Mouse (Mus musculus) right cerebral cortex, adult 18-20 months (tissue): ENCODE measurements around the gene B4galnt3.

Experiments used
- DNase-seq: peaks from one replicate; pipeline ENCODE4 v3.0.0; 2022; ENCODE audit warnings: mixed read lengths

The B4galnt3 gene

GRCm38 (mm10) chr6:120216702-120217101, 77.7 kb downstream of the B4galnt3 start:
- no peak for DNase-seq

DNA sequence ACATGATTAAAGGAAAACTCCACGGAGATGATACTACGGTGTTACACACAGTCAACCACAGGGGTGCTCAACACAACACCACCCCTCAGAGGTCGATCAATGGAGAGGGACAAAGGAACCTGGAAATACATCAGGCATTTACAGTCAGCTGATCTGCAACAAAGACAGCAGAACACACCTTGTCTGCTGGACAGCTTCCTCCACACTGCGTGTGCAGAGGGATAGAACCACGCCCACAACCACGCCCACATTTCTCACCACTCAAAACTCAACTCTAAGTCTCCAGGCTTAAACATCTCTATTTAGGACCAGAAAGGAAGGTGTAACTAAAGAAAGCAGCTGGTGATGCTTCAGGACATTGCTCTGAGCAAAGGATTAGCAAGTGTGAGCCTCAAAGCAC, 82.8 kb downstream of the B4galnt3 start:
- DNase-seq = no peak

DNA sequence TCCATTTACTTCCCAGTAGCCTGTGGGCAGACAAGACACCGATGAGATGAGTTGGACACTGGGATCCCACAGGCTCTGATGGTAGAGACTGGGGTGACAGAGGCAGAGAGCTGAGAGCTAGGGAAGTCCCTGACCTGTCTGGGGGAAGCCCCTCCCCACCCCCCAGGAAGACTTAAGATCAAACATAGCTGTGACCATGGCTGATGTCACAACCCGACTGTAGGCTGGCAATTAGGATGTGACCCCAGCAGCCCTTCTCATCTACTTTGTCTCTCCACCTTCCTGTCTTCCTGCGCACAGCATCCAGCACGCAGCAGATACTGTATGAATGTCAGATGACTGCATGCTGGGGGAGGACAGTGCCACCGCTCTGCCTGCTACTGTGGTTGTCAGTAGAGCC, 87.8 kb downstream of the B4galnt3 start:
- DNase-seq = no peak

DNA sequence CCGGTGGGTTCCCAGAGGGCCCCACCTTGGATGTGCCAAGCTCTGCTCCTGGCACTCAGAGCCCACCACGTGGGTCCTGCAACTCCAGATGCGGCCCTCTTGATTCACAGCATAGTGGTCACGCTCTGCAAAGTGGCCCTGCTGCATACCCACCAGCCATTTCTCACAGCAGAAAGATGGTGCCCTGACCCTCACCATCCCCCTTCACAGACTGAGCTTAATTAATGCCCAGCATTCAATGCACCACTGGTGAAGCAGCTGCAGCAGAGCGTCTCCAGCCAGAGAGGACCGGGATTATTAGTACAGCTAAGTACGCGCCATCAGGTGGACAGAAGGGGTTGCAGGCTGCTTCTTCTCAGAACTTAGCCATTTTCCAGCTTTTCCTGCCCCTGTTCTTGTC, 92.0 kb downstream of the B4galnt3 start:
- DNase-seq = no peak

- DNase-seq = no peak
These were observed 92.4 kb downstream of the B4galnt3 start for GRCm38 (mm10) chr6:120201956-120202355.

GRCm38 (mm10) chr6:120199638-120200394, 94.5 kb downstream of the B4galnt3 start:
- no peak for DNase-seq

- peak; percentile 63 for DNase-seq
These were observed 96.4 kb downstream of the B4galnt3 start for GRCm38 (mm10) chr6:120197964-120198363.

DNA sequence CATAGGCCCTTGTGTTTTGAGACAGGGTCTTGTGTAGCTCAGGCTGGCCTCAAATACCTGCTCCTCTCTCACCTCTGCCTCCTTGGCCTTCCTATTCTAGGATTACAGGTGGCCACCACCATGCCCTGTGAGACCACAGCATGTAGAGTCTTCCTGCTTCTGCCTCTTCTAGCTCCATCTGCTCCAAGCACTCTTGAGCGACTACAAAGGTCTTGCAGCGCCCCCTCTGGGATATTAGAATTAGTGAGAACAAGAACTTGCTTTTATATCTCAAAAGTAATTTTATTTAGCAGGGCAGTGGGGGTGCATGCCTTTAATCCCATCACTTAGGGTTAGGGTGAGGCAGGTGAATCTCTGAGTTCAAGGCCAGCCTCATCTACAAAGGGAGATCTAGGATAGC, 97.5 kb downstream of the B4galnt3 start:
- DNase-seq = no peak

DNA sequence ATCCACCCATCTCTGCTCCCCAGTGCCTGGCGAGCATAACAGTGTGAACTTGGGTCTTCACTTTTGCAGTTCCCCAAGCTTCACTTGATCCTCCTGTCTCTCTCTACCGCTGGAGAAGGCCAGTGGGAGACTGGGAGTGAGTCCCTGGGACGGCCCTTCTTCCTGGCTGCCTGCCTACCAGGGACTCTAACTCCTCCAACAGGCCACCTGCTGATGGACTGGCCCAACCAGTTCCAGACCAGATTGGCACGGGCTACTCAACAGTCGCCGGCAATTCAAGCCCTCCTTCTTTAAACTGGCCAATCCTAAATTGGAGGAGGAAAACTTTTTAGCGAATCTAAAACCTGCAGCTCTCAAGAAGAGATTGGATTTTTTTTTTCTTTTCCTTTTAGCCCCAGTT, 99.4 kb downstream of the B4galnt3 start:
- DNase-seq = no peak

GRCm38 (mm10) chr6:120194305-120194704, 100.1 kb downstream of the B4galnt3 start:
- no peak for DNase-seq

DNA sequence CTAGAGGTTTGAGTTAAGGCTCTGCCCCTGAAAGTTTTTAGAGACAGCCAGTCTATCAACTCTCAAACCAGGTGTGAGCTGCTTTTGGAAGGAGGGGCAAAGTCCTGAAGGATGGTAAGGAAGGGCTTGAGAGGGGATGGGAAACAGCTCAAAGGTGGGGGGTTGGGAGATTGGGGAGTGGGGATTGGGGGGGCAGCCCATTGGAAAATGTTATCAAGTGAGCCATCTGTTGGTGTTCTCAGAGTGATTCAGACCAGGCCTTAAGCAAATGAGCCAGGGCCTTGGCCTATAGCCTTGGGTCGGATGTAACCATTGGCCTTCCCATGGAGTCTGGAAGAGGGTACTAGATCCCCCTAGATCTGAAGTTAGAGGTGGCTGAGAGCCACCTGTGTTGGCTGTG, 100.6 kb downstream of the B4galnt3 start:
- no peak for DNase-seq

GRCm38 (mm10) chr6:120193174-120193573, 101.2 kb downstream of the B4galnt3 start:
- peak; percentile 82 for DNase-seq

GRCm38 (mm10) chr6:120192211-120192870, 102.0 kb downstream of the B4galnt3 start:
- peak; percentile 39 for DNase-seq

DNA sequence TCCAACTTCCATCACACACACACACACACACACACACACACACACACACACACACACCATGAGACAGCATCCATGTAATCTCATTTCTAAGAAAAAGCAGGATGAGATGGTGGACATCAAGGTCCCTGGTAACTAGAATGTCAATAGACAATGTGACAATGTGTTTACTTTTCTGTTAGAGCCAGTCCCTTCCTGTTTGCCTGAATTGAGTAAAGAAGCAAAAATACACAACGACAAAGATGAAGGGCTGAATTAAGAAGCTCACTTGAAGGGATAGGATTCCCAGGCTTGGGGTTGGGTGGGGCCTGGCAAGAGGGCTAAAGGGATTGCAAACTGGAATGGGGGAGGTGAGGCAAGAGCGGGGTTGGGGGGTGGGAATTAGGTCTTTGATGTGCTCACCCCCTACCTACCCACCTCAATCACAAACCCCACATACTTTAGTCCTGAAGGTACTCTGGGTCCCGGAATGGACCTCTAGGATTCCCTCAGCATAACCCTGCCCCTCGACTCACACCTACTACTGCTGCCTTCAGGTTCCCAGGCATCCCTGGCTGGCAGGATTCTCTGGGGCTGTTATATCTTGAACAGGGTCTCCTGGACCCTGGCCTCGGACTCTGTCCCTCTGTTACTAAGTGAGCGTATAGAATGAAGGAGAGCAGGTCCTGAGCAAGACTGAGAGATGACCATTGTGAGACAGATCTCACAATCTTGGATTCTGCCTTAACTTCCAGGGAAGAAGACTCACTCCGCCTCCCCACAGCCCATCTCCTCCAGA, 102.8 kb downstream of the B4galnt3 start:
- no peak for DNase-seq

DNA sequence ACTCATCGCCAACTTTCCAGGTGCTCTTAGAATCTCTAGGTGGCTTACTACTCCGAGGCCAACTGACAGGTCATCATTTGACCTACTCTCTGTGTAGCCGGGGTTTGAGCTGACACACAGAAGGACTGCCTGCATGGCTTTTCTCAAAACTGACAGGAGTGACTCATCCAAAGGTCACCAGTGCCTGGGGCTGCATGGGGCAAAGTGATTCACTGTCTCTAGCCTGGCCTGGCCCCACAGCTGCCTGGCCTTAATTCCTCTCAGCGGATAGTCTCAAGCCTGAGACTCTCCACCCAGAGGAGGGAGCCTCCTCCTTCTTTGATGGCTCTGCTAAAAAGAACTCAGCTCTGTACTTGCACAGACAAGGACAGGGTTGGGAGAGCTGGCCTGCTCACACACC, 103.4 kb downstream of the B4galnt3 start:
- DNase-seq = no peak

- DNase-seq = no peak
These were observed 104.0 kb downstream of the B4galnt3 start for GRCm38 (mm10) chr6:120190365-120190764.

DNA sequence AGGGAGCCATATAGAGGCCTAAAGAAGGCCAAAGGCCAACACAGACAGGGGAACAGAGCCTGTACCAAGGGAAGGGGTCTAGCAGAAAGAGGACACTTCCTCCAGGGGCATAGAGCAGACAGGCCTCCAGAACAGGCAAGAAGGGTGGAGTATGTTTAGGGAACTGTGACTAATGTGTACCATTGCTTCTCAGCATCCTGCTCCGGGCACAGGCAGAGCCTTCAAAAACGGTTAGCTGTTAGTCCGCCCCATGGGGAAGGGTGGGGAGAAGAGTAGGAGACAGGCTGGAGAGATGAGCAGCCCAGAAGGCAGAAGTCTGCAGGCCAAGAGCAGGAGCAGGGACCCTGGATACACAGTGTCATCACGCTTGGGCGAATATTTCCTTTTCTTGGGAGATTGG, 105.1 kb downstream of the B4galnt3 start:
- no peak for DNase-seq

DNA sequence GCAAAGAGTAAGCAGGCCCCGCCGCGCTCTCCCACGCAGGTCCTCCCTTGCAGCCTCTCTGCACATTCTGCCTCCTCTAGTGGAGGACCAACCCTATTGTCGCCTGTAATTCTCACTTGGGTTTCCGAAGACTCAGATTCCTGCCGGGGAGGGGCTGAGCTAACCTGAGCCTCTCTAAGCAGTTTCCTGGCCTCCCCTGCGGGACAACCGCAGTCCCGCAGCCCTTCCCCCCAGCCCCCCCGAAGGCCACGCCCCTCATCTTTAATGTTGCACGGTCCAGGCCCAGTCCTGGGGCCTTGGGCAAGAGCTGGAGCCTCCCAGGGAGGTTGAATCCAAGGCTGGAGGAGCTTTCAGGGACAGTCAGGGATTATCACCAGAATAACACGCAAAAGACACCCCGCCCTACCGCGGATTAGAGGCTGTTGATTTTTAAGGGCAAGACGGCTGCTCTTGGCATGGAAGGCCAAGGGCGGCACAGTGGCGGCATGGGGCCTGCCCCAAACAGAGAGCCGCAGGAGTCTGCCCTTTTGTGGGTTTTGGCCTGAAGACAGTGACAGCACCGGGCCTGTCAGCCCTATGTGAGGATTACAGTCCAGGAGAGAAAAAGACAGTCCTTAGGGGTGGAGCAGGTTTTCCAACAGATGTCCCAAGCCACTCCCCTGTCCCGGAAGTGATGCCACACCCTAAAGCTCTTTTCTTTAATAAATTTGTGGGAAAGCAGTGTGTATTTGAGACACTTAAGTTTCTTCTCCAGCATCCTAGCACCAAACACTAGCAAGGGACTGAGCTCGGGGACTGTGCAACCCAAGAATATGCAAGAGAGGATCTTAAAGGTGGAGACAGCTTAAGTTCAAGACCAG, 105.8 kb downstream of the B4galnt3 start:
- no peak for DNase-seq

DNA sequence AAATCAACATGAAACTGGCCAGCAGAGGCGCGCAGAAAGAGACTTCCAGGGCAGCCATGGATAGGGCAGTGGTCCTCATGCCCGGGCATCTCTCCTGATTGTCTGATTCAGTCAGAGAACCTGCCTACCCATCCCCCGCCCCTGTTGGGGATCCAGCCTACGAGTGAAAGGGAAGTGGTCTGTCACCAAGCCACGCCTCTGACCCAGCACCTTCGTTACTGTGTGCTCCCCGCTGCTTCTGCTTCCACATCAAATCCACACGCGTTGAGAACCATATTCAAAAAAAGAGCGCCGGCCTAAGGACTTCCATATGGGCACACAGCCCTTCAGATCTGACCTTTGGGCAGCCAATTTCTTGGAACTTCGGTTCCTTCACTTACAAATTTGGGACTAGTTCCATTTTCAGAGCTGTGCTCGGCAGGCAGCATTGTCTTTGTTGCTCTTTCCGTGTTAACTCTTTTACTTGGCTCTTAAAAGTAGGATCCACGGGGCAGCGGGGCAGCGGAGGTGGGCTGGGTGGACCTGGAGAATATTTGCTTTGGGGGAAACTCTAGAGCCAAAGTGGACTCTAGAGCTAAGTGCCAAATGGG, 106.7 kb downstream of the B4galnt3 start:
- DNase-seq = no peak

DNA sequence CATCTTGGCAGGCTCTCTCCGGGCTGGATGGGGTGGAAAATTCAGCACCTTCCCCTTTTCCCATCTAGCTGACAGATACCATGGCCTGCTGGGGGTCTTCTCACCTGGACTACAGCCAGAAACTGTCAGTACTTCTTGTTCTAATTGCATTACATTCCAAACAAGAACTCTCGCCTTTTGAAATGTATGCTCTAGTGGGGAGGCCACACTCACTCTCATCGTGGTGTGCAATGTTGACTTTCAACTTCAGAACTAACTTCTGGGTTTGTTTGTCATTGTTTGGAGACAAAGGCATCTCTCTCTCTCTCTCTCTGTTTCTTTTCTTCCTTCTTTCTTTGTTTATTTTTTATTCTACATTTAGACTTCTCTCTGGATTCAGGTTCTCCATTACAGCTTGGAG, 107.8 kb downstream of the B4galnt3 start:
- no peak for DNase-seq

DNA sequence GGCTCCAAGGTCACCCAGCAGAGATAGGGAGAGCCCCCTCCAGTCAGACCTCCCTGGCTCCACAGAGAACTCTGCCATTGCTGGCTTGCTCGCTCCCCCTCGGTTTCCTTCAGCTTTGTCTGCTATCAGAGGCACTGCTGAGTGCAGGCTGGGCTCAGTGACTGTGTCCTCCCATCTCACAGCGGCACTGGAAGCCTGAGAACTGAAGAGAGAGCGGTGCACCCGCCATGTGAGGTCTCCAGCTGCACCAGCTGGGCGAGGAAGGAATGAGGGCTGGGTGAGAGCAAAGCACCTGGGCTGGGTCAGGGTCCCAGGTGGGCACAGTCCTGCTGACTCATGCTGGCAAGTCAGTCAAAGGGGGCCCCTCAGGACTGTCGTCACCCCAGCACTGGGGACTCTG, 108.6 kb downstream of the B4galnt3 start:
- DNase-seq = no peak

DNA sequence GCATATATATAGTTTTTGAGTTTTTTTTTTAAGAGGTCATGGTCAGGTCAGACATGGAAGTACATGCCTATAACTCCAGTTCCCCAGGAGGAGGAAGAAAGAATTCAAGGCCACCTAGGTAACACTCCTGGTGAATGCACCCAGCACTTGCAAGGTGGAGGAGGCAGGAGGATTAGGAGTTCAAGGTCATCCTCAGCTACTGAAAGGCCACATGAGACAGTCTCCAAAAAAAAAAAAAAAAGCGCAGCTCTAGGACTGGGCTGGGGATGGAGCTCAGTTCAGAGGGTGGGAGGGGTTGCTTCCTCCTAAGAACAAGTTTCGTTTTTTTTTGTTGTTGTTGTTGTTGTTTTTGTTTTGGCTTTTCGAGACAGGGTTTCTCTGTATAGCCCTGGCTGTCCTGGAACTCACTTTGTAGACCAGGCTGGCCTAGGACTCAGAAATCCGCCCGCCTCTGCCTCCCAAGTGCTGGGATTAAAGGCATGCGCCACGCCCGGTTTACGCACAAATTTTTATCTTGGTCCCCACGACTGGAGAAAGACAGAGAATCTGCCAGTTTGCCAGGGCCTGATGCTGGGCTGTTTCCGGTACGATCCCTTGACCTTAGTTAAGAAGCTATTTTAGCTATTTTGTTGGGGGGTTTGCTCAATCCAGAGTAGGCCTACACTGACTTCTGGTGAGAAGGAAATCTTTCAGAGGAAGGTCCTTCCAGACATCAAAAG, 109.2 kb downstream of the B4galnt3 start:
- DNase-seq = no peak
